Comparison of ENCODE assay signal across 26 mouse cellular contexts in the genomic region with DNA sequence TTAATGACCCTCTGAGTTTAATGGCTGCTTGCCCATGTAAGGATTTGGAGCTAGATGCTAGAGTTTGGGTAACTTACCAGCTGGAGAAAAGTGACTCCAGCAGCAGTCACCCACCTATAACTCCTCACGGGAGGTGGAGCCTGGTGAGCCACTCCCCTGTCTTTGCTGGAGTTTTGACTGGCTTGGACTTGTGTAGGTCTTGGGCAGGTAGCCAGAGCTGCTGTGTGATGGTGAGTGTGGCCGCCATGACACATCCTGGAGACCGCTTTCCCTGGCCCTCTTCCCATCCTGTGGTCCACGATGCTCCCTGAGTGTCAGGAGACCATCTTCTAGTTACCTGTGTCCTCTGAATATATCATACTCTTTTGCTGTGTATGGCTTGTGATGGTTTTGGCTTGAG. TPM values are rescaled to one million over a fixed set of nuclear protein-coding genes. Genes with fewer than 3 reads are reported as not detected.
"Had no signal": no experiment of that assay in that cellular context is flagged by ENCODE, and none has a peak within 500 bp of the region (broad histone marks: within the 10 kb centered on the region; RNA-seq: fewer than 3 reads in every experiment).

No protein-coding gene starts in this region.

- H3K4me1 ChIP-seq: heart, embryonic 12.5 days; liver, embryonic 13.5 days; liver, embryonic 15.5 days had no signal

- H3K9me3 ChIP-seq: heart, embryonic 12.5 days; hindbrain, embryonic 13.5 days; hindbrain, embryonic 15.5 days; limb, embryonic 13.5 days; liver, embryonic 13.5 days; liver, embryonic 15.5 days had no signal

- H3K27ac ChIP-seq: heart, adult 2 months; hindbrain, embryonic 13.5 days; hindbrain, embryonic 15.5 days; hindbrain, postnatal 0 days; layer of hippocampus, adult 2 months; left cerebral cortex, adult 2 months; limb, embryonic 13.5 days; liver, embryonic 13.5 days; liver, embryonic 15.5 days had no signal

- H3K4me2 ChIP-seq: heart, embryonic 12.5 days; hindbrain, embryonic 13.5 days; hindbrain, embryonic 15.5 days; limb, embryonic 13.5 days; liver, embryonic 11.5 days; liver, embryonic 13.5 days; liver, embryonic 15.5 days had no signal

- H3K9ac ChIP-seq: heart, embryonic 12.5 days; hindbrain, embryonic 13.5 days; hindbrain, embryonic 15.5 days; limb, embryonic 13.5 days; liver, embryonic 13.5 days; liver, embryonic 15.5 days had no signal

- H3K36me3 ChIP-seq: heart, embryonic 12.5 days; hindbrain, embryonic 13.5 days; hindbrain, embryonic 15.5 days; limb, embryonic 13.5 days; liver, embryonic 13.5 days; liver, embryonic 15.5 days had no signal

- H3K4me3 ChIP-seq: heart, adult 2 months; heart, embryonic 12.5 days; hindbrain, embryonic 13.5 days; hindbrain, embryonic 15.5 days; layer of hippocampus, adult 2 months; left cerebral cortex, adult 2 months; limb, embryonic 13.5 days; liver, embryonic 13.5 days; liver, embryonic 15.5 days had no signal

- H3K27me3 ChIP-seq: heart, embryonic 12.5 days; hindbrain, embryonic 15.5 days; liver, embryonic 13.5 days; liver, embryonic 15.5 days had no signal

- ATAC-seq: hindbrain, postnatal 0 days; intestine, embryonic 16.5 days had no signal

- DNase-seq: gastrocnemius, postnatal 14 days; gastrocnemius, postnatal 36 days; heart, adult 11 months; heart, adult 2 months; heart, postnatal 10 days; heart, postnatal 36 days; kidney, adult 11 months; kidney, adult 2 months; kidney, postnatal 10 days; kidney, postnatal 25 days; kidney, postnatal 4 days; liver; liver, embryonic 13.5 days had no signal

RNA-seq across cellular contexts. Expression of a gene that starts 44.2 kb away (rescaled TPM):
- total RNA-seq: gastrocnemius, adult 18-20 months; gastrocnemius, adult 8-10 months; gastrocnemius, postnatal 14 days; gastrocnemius, postnatal 36 days had no signal
- polyA plus RNA-seq: heart, embryonic 14.5 days; liver, embryonic 15.5 days had no signal
